Mouse (Mus musculus): ENCODE results near the gene Tmem163. TPM values are rescaled to one million over a fixed set of nuclear protein-coding genes. Genes with fewer than 3 reads are reported as not detected.

The Tmem163 gene
- polyA plus RNA-seq, 1 experiment from 2014 or later, result 0.84 TPM

DNA sequence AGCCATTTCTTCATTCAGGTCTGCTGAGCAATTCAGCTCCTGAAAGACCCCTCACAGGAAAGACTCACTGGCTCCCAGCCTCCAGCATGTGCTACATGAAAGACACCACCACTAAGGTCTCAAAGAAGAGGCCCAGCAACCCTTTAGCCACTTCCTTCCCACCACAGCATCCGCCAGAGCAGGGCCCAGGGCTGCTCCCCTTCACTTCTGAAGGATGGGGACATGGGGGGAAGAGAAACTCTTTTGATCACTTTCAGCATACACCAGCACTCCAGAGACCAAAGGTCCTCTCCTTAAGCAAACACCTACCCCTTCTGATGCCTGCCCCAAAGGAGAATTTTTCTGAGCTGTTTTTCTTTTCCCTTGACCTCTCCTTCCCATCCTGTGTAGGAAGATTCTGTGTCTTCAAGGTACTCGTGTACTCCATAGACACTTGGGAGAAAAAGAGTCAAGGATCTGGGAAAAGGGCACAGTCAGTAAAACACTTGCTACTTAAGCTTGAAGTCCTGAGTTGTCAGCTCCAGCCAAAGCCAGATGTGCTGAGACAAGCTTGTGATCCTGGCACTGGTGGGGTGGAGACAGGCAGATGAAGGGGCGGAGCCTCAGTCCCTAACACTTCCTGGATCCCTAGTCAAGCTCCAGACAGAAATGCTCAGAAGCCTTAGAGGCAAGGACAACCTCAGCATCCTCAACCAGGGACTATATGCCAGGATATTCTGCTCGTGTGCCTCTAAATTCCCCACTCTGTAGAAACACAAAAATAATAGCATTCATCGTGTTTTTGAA, 53.6 kb downstream of the Tmem163 start:
- no peaks in the 10 kb centered on the region for H3K36me3 ChIP-seq (ENCODE audit: control insufficient read depth, insufficient read depth, low read length)
- no peak overlapping the region for H3K4me2 ChIP-seq (ENCODE audit: low read length)
- no peaks in the 10 kb centered on the region for H3K4me1 ChIP-seq (replicated peaks; ENCODE audit: control insufficient read depth, insufficient read depth, low read length)
- H3K27ac ChIP-seq (ENCODE audit: low read depth), result no peak overlapping the region
- peak; percentile 55 for DNase-seq (ENCODE audit: low spot score)
- no peak overlapping the region for H3K9ac ChIP-seq (ENCODE audit: low read length)
- no peak overlapping the region for H3K4me3 ChIP-seq (ENCODE audit: low read depth, low read length)
- H3K27me3 ChIP-seq (replicated peaks; ENCODE audit: control insufficient read depth, insufficient read depth, low read length), result no peaks in the 10 kb centered on the region
- no peaks in the 10 kb centered on the region for H3K9me3 ChIP-seq (ENCODE audit: control insufficient read depth, low read length)
- ATAC-seq (replicated peaks; ENCODE audit: low FRiP score, low TSS enrichment, low read depth), result peak; percentile 75; the same call in 1 of the 2 replicates
- WGBS, result 44% methylated on average over 5 of the region's 5 CpGs

DNA sequence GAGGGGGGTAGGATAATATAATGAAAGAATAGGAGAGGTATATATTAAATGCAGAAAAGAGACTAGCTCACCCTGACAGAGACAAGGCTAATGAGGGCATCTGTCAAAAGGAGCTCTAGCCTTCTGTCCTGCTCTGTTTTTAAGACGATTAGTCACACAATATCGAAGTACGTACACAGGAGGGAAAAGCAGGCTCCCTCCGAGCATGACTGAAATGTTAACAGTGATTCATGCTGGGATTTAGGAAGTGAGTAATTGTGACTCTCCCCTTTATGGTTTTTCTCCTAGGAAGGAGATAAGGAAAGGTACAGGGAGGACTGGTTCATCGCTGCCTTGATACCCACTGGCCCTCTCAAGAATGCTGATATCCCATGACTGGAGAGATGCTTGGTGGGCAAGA, 57.0 kb downstream of the Tmem163 start:
- Histone ChIP-seq H3K9ac (ENCODE audit: low read length) (no peak overlapping the region), H3K27ac (ENCODE audit: low read depth) (no peak overlapping the region), H3K4me2 (ENCODE audit: low read length) (no peak overlapping the region), H3K9me3 (ENCODE audit: control insufficient read depth, low read length) (no peaks in the 10 kb centered on the region), H3K27me3 (replicated peaks; ENCODE audit: control insufficient read depth, insufficient read depth, low read length) (no peaks in the 10 kb centered on the region), H3K4me1 (replicated peaks; ENCODE audit: control insufficient read depth, insufficient read depth, low read length) (no peaks in the 10 kb centered on the region), H3K36me3 (ENCODE audit: control insufficient read depth, insufficient read depth, low read length) (no peaks in the 10 kb centered on the region), H3K4me3 (ENCODE audit: low read depth, low read length) (no peak overlapping the region)
- WGBS, result 60% methylated on average over 5 of the region's 5 CpGs
- no peak for ATAC-seq (replicated peaks; ENCODE audit: low FRiP score, low TSS enrichment, low read depth)
- DNase-seq (ENCODE audit: low spot score), result no peak

DNA sequence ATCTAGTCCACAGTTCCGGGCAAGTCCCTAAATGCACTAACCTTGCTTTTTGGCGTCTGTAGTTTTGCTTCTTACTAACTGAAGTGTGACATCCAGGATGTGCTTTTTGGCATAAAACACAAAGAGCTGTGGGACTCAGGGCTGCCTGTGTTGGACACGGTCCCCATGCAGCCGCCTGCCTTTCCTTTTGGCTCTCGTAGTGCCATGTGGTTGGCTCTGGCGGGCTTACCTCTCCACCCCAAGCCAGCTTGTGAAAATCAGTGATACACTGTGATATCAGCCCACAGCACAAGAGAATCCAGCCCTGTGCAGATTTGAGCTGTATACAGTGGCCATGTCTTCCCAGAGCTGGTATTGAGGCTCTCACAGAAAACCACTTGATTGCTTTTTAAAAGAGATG, 60.3 kb downstream of the Tmem163 start:
- Histone ChIP-seq H3K4me2 (ENCODE audit: low read length) (no peak overlapping the region), H3K36me3 (ENCODE audit: control insufficient read depth, insufficient read depth, low read length) (no peaks in the 10 kb centered on the region), H3K27ac (ENCODE audit: low read depth) (no peak overlapping the region), H3K4me3 (ENCODE audit: low read depth, low read length) (no peak overlapping the region), H3K27me3 (replicated peaks; ENCODE audit: control insufficient read depth, insufficient read depth, low read length) (no peaks in the 10 kb centered on the region), H3K9me3 (ENCODE audit: control insufficient read depth, low read length) (no peaks in the 10 kb centered on the region), H3K9ac (ENCODE audit: low read length) (no peak overlapping the region), H3K4me1 (replicated peaks; ENCODE audit: control insufficient read depth, insufficient read depth, low read length) (no peaks in the 10 kb centered on the region)
- WGBS, result 86% methylated on average over 6 of the region's 6 CpGs
- ATAC-seq (replicated peaks; ENCODE audit: low FRiP score, low TSS enrichment, low read depth) (no peak), DNase-seq (ENCODE audit: low spot score) (no peak)

DNA sequence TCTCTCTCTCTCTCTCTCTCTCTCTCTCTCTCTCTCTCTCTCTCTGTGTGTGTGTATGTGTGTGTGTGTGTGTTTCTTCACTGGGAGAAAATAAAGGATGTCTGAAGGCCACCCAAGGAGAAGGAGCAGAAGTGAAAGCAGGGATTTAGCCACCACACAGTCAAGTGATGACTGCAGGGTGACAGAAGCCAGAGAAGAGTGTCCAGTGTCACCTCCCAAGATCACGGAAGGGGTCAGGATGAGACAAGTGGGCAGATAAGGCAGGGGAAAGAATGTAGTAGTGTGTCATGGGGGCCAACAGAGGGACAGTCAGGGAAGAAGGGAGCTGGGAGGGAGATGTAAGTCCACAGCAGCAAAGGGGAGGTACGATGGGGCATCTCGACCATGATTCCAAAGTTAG, 69.0 kb downstream of the Tmem163 start:
- Histone ChIP-seq H3K9me3 (ENCODE audit: control insufficient read depth, low read length) (no peaks in the 10 kb centered on the region), H3K4me3 (ENCODE audit: low read depth, low read length) (no peak overlapping the region), H3K27me3 (replicated peaks; ENCODE audit: control insufficient read depth, insufficient read depth, low read length) (no peaks in the 10 kb centered on the region), H3K9ac (ENCODE audit: low read length) (no peak overlapping the region), H3K27ac (ENCODE audit: low read depth) (no peak overlapping the region), H3K4me2 (ENCODE audit: low read length) (no peak overlapping the region), H3K4me1 (replicated peaks; ENCODE audit: control insufficient read depth, insufficient read depth, low read length) (no peaks in the 10 kb centered on the region), H3K36me3 (ENCODE audit: control insufficient read depth, insufficient read depth, low read length) (no peaks in the 10 kb centered on the region)
- DNase-seq (ENCODE audit: low spot score), result no peak
- WGBS, result 75% methylated on average over 3 of the region's 3 CpGs
- ATAC-seq (replicated peaks; ENCODE audit: low FRiP score, low TSS enrichment, low read depth), result no peak

DNA sequence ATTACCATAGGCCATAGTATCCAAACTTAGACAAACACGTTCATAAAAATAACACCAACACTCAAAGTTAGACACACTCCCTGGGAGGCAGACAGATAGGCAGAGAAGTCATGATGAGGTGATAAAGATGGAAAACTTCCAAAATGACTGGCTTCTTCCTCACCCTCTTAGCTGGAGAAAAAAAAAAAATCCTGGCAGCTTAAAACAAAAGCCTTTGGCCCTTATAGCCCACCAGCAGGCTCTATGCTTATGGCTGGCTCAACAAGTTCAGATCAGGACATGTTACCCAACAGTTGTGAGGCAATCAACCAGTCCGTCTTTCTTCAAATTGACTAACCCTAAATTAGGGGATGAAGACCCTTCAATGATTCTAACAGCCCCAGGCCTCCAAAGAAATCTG, 69.5 kb downstream of the Tmem163 start:
- Histone ChIP-seq H3K4me3 (ENCODE audit: low read depth, low read length) (no peak overlapping the region), H3K4me1 (replicated peaks; ENCODE audit: control insufficient read depth, insufficient read depth, low read length) (no peaks in the 10 kb centered on the region), H3K27ac (ENCODE audit: low read depth) (no peak overlapping the region), H3K9ac (ENCODE audit: low read length) (no peak overlapping the region), H3K36me3 (ENCODE audit: control insufficient read depth, insufficient read depth, low read length) (no peaks in the 10 kb centered on the region), H3K4me2 (ENCODE audit: low read length) (no peak overlapping the region), H3K27me3 (replicated peaks; ENCODE audit: control insufficient read depth, insufficient read depth, low read length) (no peaks in the 10 kb centered on the region), H3K9me3 (ENCODE audit: control insufficient read depth, low read length) (no peaks in the 10 kb centered on the region)
- WGBS, result 87% methylated on average over 2 of the region's 2 CpGs
- ATAC-seq (replicated peaks; ENCODE audit: low FRiP score, low TSS enrichment, low read depth) (no peak), DNase-seq (ENCODE audit: low spot score) (no peak)

DNA sequence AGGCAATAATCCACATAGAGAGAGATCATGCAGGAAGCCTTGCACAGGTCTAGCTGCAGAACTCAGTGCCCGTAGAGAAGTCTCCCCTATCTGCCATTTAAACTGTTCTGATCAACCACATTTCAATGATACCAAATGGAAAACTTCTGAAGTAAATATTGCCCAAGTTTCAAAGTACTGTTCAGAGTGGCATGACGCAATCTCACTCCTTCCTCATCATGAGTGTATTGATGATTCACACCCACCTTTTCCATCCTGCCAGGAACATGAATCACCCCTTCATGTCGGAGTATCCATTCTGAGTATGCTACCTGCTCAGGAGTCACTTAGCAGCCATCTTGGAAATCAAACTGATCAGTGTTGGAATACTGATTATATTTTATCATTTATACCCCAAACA, 71.0 kb downstream of the Tmem163 start:
- Histone ChIP-seq H3K4me2 (ENCODE audit: low read length) (no peak overlapping the region), H3K9me3 (ENCODE audit: control insufficient read depth, low read length) (no peaks in the 10 kb centered on the region), H3K27me3 (replicated peaks; ENCODE audit: control insufficient read depth, insufficient read depth, low read length) (no peaks in the 10 kb centered on the region), H3K27ac (ENCODE audit: low read depth) (no peak overlapping the region), H3K9ac (ENCODE audit: low read length) (no peak overlapping the region), H3K4me3 (ENCODE audit: low read depth, low read length) (no peak overlapping the region), H3K4me1 (replicated peaks; ENCODE audit: control insufficient read depth, insufficient read depth, low read length) (no peaks in the 10 kb centered on the region), H3K36me3 (ENCODE audit: control insufficient read depth, insufficient read depth, low read length) (no peaks in the 10 kb centered on the region)
- 91% methylated on average over 3 of the region's 3 CpGs for whole genome bisulfite sequencing
- ATAC-seq (replicated peaks; ENCODE audit: low FRiP score, low TSS enrichment, low read depth) (no peak), DNase-seq (ENCODE audit: low spot score) (no peak)

DNA sequence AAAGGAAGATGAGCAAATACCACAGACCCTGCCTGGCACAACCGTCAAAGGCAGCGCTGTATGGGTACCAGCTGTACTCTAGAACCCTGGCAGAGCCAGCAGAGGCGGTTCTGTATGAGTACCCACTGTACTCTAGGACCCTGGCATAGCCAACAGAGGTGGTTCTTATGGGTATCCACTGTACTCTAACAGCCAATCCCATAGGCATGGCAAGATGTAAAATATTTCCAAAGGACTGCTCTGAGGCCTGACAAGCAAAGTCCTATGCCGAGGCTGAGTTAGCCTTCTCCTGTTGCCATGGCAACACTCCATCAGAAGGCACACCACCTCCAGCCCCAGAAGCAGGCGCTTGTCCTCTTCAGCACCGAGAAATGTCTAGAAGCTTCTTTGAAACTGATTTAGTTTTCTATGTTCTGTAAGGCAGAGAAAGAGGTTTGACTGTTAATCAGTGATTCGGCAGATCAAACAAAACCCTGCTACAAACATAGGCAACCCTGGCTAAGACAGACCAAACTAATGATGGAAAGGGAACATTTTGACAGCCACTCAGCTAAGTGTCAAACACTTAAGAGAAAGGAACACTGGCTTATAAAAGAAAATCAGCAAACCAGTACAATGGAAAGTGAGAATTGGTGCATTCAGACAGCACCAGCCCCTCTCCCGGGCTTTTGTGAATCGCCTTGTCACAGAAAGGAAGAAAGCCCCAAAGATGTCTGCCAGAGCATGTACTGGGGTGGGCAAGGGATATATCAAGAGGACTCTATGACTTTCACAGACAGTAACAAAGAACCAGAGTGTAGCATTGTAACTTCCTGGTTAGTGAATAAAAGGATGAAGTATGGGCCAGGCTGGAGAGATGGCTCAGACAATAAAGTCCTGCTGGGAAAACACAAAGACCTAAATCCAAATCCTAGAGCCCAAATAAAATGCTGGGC, 75.4 kb downstream of the Tmem163 start:
- Histone ChIP-seq H3K4me3 (ENCODE audit: low read depth, low read length) (no peak overlapping the region), H3K9me3 (ENCODE audit: control insufficient read depth, low read length) (no peaks in the 10 kb centered on the region), H3K4me1 (replicated peaks; ENCODE audit: control insufficient read depth, insufficient read depth, low read length) (no peaks in the 10 kb centered on the region), H3K9ac (ENCODE audit: low read length) (no peak overlapping the region), H3K4me2 (ENCODE audit: low read length) (no peak overlapping the region), H3K27me3 (replicated peaks; ENCODE audit: control insufficient read depth, insufficient read depth, low read length) (no peaks in the 10 kb centered on the region), H3K27ac (ENCODE audit: low read depth) (no peak overlapping the region), H3K36me3 (ENCODE audit: control insufficient read depth, insufficient read depth, low read length) (no peaks in the 10 kb centered on the region)
- ATAC-seq (replicated peaks; ENCODE audit: low FRiP score, low TSS enrichment, low read depth) (no peak), DNase-seq (ENCODE audit: low spot score) (no peak)
- WGBS, result 69% methylated on average over 9 of the region's 9 CpGs

DNA sequence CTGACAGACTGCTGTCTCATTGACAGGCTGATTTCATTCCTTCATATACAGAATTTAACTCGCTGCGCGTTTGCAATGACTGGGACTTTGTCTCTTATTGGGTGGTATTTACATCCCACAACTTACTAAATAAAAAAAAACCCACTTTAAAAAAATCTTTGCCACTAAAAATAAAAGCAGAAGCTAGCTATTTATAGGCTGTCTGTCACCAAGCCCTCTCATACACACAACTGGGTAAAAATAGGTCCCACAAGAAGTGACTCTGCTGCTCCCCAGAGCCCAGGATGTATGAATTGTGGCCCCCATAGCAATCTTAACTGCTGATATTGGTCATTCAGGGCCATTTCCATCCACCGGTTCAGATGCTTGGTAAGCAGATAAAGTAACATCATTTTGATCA, 83.2 kb downstream of the Tmem163 start:
- DNase-seq (ENCODE audit: low spot score) (no peak), ATAC-seq (replicated peaks; ENCODE audit: low FRiP score, low TSS enrichment, low read depth) (no peak)
- H3K4me1 ChIP-seq (replicated peaks; ENCODE audit: control insufficient read depth, insufficient read depth, low read length), result no peaks in the 10 kb centered on the region
- no peak overlapping the region for H3K27ac ChIP-seq (ENCODE audit: low read depth)
- H3K4me3 ChIP-seq (ENCODE audit: low read depth, low read length), result no peak overlapping the region
- H3K9ac ChIP-seq (ENCODE audit: low read length), result no peak overlapping the region
- H3K4me2 ChIP-seq (ENCODE audit: low read length), result no peak overlapping the region
- no peaks in the 10 kb centered on the region for H3K36me3 ChIP-seq (ENCODE audit: control insufficient read depth, insufficient read depth, low read length)
- 87% methylated on average over 4 of the region's 4 CpGs for WGBS
- H3K9me3 ChIP-seq (ENCODE audit: control insufficient read depth, low read length), result no peaks in the 10 kb centered on the region
- no peaks in the 10 kb centered on the region for H3K27me3 ChIP-seq (replicated peaks; ENCODE audit: control insufficient read depth, insufficient read depth, low read length)

Measured in intestine, embryonic 14.5 days (tissue).